Mouse (Mus musculus): ENCODE measurements around the gene Ppp4r3a.

GRCm38 (mm10) chr12:100994140-100995015 is 89.1 kb downstream of the Ppp4r3a start:
- no peak for TF ChIP-seq POLR2A (IDR thresholded peaks at IDR 0.05; ENCODE audit: insufficient read length, low read depth)
- no peak for TF ChIP-seq MYOG (IDR thresholded peaks at IDR 0.05; ENCODE audit: control insufficient read depth in 1 of 3, insufficient read depth in 1 of 3, insufficient read length in 2 of 3, low read depth in 2 of 3)
- no peak for TF ChIP-seq POLR2AphosphoS2 (IDR thresholded peaks at IDR 0.05; ENCODE audit: insufficient read length, low read depth)
- TF ChIP-seq USF1 (IDR thresholded peaks at IDR 0.05; ENCODE audit: low read depth) = no peak
- no peak for TF ChIP-seq TCF12 (IDR thresholded peaks at IDR 0.05; ENCODE audit: insufficient read depth, poor library complexity, severe bottlenecking)
- TF ChIP-seq TCF3 (IDR thresholded peaks at IDR 0.05; ENCODE audit: insufficient read length, low read depth) = no peak
- no peak for TF ChIP-seq REST (IDR thresholded peaks at IDR 0.05; ENCODE audit: insufficient read depth, insufficient read length)
- TF ChIP-seq E2F4 (IDR thresholded peaks at IDR 0.05; ENCODE audit: insufficient read depth) = no peak
- TF ChIP-seq MYOD1 (IDR thresholded peaks at IDR 0.05; ENCODE audit: control insufficient read depth in 1 of 3, insufficient read length in 2 of 3, low read depth in 2 of 3) = no peak
- TF ChIP-seq SRF (IDR thresholded peaks at IDR 0.05; ENCODE audit: control insufficient read depth, insufficient read length, low read depth) = no peak
- no peak for TF ChIP-seq MAX (IDR thresholded peaks at IDR 0.05; ENCODE audit: low read depth)
- no peak for TF ChIP-seq CEBPB (IDR thresholded peaks at IDR 0.05; ENCODE audit: insufficient read depth, poor library complexity, severe bottlenecking)

Measured in myocyte (in vitro differentiated cells).